Mouse (Mus musculus): Measurements from ENCODE around the gene Ccdc106. TPM values are rescaled to one million over a fixed set of nuclear protein-coding genes. Genes with fewer than 3 reads are reported as not detected.

Gene Ccdc106
- 5.6 and 6.0 TPM in 2 replicates for polyA plus RNA-seq (2014; fragmentation: Nextera tagmentation; extraction: Ambion mirVana)

DNA sequence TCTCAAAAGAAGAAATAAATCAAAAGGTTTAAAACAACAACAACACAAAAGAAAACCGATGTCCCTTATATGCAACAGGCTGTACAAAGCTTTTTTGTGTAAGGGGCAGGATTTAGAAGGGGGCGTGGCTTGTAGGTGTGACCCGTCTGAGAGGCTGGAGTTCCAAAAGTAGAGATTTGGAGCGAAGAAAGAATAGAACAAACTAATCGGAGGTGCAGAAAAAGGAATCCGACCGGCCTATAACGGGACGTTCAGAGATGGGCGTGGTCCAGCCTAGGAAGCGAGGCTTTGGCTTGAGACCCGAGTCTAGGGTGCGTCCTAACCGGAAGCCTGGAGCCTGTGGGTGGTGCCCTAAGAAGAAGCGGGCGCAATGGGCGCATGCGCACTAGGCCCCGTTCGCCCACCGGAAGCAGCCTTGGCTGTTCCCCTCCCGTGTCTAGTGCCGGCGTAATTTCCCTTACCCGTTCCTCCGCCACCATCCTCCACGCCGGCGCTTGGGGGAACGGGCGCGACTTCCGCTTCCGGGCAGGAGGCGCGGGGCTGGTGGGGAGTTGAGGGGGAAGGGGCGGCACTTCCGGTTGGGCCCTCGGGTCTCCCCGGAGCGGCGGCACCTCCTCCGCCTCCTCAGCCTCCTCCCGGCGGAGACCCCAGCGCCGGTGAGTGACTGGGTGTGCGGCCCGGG is at the start of gene Ccdc106, which contains the start of gene Zfp865:
Gene Ccdc106, plus strand, starts transcription at position 554 of the 682 bp plus-strand sequence.
Gene Zfp865, plus strand, starts transcription at position 377 of the 682 bp plus-strand sequence.
- Histone ChIP-seq H3K4me2 (peak within 1 kb of the TSS; percentile 70), H3K36me3 (ENCODE audit: insufficient read depth) (peaks cover 37% of the 10 kb centered on the region), H3K9me3 (ENCODE audit: low read depth, low read length) (no peaks in the 10 kb centered on the region), H3K27me3 (ENCODE audit: insufficient read depth, low read length) (no peaks in the 10 kb centered on the region), H3K27ac (ENCODE audit: low read depth) (peak within 1 kb of the TSS; percentile 96), H3K4me1 (ENCODE audit: insufficient read depth) (no peaks in the 10 kb centered on the region), H3K9ac (peak within 1 kb of the TSS; percentile 92), H3K4me3 (ENCODE audit: low read depth, low read length) (peak within 1 kb of the TSS; percentile 73)
- peak; percentile 86 for ATAC-seq (ENCODE audit: insufficient read depth)
- under 1% methylated on average over 44 of the region's 49 CpGs for WGBS
- DNase-seq: peak; percentile 99
- no peak for TF ChIP-seq CTCF (IDR thresholded peaks at IDR 0.05; ENCODE audit: low read depth)

DNA sequence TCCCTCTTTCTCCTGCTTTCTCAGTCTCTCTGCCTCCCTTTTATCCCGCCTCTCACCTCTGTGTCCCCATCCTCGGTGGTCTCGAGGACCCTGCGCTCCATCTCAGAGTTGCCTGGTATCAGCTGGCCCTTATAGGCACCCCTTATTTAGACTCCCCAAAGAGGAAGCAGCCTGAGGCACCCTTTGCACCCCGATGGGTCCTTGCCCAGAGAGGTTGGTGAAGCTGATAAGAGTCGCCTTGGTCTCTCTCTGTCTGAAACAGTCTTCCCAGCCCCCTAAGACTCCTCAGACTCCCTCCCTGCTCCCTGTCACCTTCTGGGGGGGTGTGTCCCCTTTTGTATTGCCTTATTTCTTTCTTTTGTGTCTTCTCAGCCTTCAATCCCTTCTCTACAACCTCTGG is 49.3 kb upstream of the Ccdc106 start, which contains the start of gene Sbk3:
Gene Sbk3, minus strand, starts transcription at position 101 of the 400 bp plus-strand sequence.
- peak within 1 kb of the TSS; percentile 15; the same call in 1 of the 2 replicates for H3K27ac ChIP-seq (ENCODE audit: low read depth)
- no peaks in the 10 kb centered on the region for H3K27me3 ChIP-seq (ENCODE audit: insufficient read depth, low read length)
- no peaks in the 10 kb centered on the region for H3K4me1 ChIP-seq (ENCODE audit: insufficient read depth)
- 38% methylated on average over 6 of the region's 6 CpGs for WGBS
- H3K36me3 ChIP-seq (ENCODE audit: insufficient read depth): no peaks in the 10 kb centered on the region
- no peak; the same call in 1 of the 2 replicates for ATAC-seq (ENCODE audit: insufficient read depth)
- H3K9ac ChIP-seq: no peak within 1 kb of the TSS
- DNase-seq: no peak
- no peak within 1 kb of the TSS for H3K4me3 ChIP-seq (ENCODE audit: low read depth, low read length)
- no peak within 1 kb of the TSS for H3K4me2 ChIP-seq
- no peaks in the 10 kb centered on the region for H3K9me3 ChIP-seq (ENCODE audit: low read depth, low read length)
- TF ChIP-seq CTCF (IDR thresholded peaks at IDR 0.05; ENCODE audit: low read depth): no peak

DNA sequence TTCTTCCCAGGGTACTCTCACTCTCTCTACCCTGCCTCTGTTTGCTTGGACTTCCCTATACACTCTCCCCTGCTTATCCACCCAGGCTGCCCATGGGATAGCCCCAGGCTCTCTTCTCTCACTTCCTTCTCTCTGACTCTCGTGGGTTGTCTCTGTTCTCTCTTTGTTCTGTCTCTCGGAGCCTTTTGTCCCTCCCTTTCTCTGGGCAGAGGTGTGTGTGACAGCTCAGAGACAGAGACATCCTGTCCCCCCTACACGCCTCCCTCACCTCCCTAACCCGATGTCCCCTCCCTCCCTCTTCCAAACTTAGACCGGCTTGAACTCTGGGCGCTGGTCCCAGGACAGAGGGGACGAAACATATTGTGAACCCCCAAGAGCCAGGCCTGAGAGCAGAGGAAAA is 48.6 kb upstream of the Ccdc106 start:
- no peak overlapping the region for H3K4me2 ChIP-seq
- no peaks in the 10 kb centered on the region for H3K27me3 ChIP-seq (ENCODE audit: insufficient read depth, low read length)
- H3K36me3 ChIP-seq (ENCODE audit: insufficient read depth): no peaks in the 10 kb centered on the region
- TF ChIP-seq CTCF (IDR thresholded peaks at IDR 0.05; ENCODE audit: low read depth): no peak
- 11% methylated on average over 7 of the region's 7 CpGs for WGBS
- ATAC-seq (ENCODE audit: insufficient read depth) (peak; percentile 84), DNase-seq (peak; percentile 65)
- H3K9ac ChIP-seq: no peak overlapping the region
- peak overlapping the region; percentile 15; the same call in 1 of the 2 replicates for H3K27ac ChIP-seq (ENCODE audit: low read depth)
- no peaks in the 10 kb centered on the region for H3K4me1 ChIP-seq (ENCODE audit: insufficient read depth)
- no peak overlapping the region for H3K4me3 ChIP-seq (ENCODE audit: low read depth, low read length)
- no peaks in the 10 kb centered on the region for H3K9me3 ChIP-seq (ENCODE audit: low read depth, low read length)

DNA sequence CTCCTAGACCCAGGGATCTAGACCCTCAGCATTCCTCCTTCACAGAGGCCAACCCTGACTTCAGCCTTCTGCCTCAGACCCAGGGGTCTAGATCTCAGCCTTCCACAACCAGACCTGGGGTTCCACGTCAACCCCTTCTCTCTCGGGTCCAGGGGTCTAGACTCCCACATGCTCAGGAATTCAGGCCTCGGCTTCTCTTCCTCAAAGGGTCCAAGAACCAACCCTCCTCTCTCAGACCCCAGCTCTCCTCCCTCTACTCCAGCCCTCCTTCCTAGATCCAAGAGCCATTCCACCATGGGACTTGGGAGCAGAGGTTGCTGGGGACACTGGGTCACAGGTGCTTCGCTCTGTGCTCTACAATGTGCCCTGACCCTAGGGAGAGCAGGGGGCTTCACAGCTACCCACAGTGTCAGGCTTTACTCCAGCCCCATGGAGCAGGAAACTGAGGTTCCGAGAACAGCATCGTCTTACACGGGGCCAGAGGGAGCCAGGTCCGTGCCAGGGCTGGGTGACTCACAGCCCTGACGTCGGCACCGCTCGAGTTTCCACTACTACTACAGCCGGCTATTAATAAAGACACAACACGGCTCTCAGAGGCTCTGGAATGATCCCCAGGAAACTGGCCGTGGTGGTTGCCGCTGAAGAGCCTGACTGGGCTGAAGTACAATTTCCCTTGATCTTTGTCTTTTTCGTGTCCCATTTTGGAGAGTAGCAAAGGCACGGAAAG is 47.9 kb upstream of the Ccdc106 start:
- Histone ChIP-seq H3K9me3 (ENCODE audit: low read depth, low read length) (no peaks in the 10 kb centered on the region), H3K27me3 (ENCODE audit: insufficient read depth, low read length) (no peaks in the 10 kb centered on the region), H3K9ac (no peak overlapping the region), H3K4me1 (ENCODE audit: insufficient read depth) (no peaks in the 10 kb centered on the region), H3K27ac (ENCODE audit: low read depth) (peak overlapping the region; percentile 15), H3K4me2 (no peak overlapping the region), H3K4me3 (ENCODE audit: low read depth, low read length) (no peak overlapping the region), H3K36me3 (ENCODE audit: insufficient read depth) (no peaks in the 10 kb centered on the region)
- DNase-seq: peak; percentile 15
- no peak for TF ChIP-seq CTCF (IDR thresholded peaks at IDR 0.05; ENCODE audit: low read depth)
- 0 out of 2 replicates have a peak, but pooled peaks have one; percentile 1 for ATAC-seq (ENCODE audit: insufficient read depth)
- WGBS: 64% methylated on average over 18 of the region's 18 CpGs

DNA sequence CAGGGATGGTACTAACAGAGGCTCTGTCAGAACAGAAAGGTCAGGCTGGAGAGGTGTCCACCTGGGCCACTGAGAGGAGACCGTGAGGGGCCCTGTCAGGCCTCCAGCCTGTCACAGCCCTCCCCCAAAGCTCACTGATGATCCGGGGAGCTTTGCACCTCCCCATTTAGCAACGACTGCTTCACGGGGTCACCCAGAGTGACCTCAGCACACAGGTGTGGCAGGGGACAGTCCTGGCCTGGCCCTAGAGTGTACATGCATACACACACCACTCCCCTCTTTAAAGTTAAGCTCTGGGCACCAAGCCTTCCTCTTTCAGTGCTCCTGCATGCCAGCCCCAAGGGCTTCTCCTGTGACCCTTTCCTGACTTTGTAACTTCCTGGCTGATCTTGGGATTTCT is 44.9 kb upstream of the Ccdc106 start:
- no peak for TF ChIP-seq CTCF (IDR thresholded peaks at IDR 0.05; ENCODE audit: low read depth)
- no peak overlapping the region for H3K4me3 ChIP-seq (ENCODE audit: low read depth, low read length)
- ATAC-seq (ENCODE audit: insufficient read depth): no peak
- DNase-seq: no peak
- no peaks in the 10 kb centered on the region for H3K27me3 ChIP-seq (ENCODE audit: insufficient read depth, low read length)
- H3K27ac ChIP-seq (ENCODE audit: low read depth): no peak overlapping the region
- H3K4me2 ChIP-seq: no peak overlapping the region
- H3K4me1 ChIP-seq (ENCODE audit: insufficient read depth): no peaks in the 10 kb centered on the region
- no peak overlapping the region for H3K9ac ChIP-seq
- WGBS: 49% methylated on average over 4 of the region's 4 CpGs
- H3K9me3 ChIP-seq (ENCODE audit: low read depth, low read length): no peaks in the 10 kb centered on the region
- H3K36me3 ChIP-seq (ENCODE audit: insufficient read depth): no peaks in the 10 kb centered on the region

DNA sequence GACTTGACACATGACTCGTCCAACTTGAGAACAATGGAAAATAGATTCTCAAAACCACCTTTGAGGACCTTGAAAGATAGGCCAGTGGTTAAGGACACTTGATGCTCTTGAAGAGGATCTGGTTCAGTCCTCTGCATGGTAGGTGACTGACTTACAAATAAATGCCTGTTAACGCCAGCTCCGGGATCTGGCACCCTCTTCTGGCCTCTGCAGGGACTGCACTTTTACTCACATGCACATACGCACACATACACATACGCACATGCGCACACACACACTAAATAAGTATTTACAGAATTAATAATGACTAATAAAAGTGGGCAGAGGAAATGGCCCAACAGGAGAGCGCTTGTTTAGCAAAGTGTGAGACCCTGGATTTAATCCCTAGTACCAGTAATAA is 43.5 kb upstream of the Ccdc106 start:
- 84% methylated on average over 7 of the region's 7 CpGs for WGBS
- ATAC-seq (ENCODE audit: insufficient read depth) (no peak), DNase-seq (no peak)
- Histone ChIP-seq H3K4me1 (ENCODE audit: insufficient read depth) (no peaks in the 10 kb centered on the region), H3K4me3 (ENCODE audit: low read depth, low read length) (no peak overlapping the region), H3K27me3 (ENCODE audit: insufficient read depth, low read length) (no peaks in the 10 kb centered on the region), H3K9me3 (ENCODE audit: low read depth, low read length) (no peaks in the 10 kb centered on the region), H3K9ac (no peak overlapping the region), H3K36me3 (ENCODE audit: insufficient read depth) (no peaks in the 10 kb centered on the region), H3K27ac (ENCODE audit: low read depth) (no peak overlapping the region), H3K4me2 (no peak overlapping the region)
- TF ChIP-seq CTCF (IDR thresholded peaks at IDR 0.05; ENCODE audit: low read depth): peak; percentile 30

DNA sequence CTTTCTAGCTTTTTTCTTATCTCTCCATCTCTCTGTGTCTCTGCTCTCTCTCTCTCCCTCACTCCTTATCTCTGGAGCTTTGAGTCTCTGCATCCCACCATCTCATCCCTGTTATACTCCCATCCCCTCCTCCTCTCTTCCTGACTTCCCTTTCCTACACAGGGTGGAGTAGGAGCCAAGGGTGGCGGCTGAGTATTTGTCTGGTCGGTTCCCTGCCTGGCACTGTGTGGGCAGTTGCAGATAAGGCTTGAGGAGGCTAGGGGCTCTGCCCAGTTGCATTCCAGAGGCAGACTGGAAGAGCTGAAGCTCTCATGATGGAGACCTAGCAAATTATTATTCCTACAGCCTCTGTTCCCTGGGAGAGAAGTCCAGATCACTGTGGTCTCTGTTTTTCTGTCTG is 32.1 kb upstream of the Ccdc106 start:
- H3K9me3 ChIP-seq (ENCODE audit: low read depth, low read length): no peaks in the 10 kb centered on the region; the same call in 1 of the 2 replicates
- H3K27me3 ChIP-seq (ENCODE audit: insufficient read depth, low read length): no peaks in the 10 kb centered on the region
- H3K36me3 ChIP-seq (ENCODE audit: insufficient read depth): peaks cover 16% of the 10 kb centered on the region
- no peak overlapping the region for H3K27ac ChIP-seq (ENCODE audit: low read depth)
- H3K4me1 ChIP-seq (ENCODE audit: insufficient read depth): no peaks in the 10 kb centered on the region
- no peak overlapping the region for H3K4me2 ChIP-seq
- no peak overlapping the region for H3K9ac ChIP-seq
- no peak for TF ChIP-seq CTCF (IDR thresholded peaks at IDR 0.05; ENCODE audit: low read depth)
- no peak for ATAC-seq (ENCODE audit: insufficient read depth)
- WGBS: 39% methylated on average over 2 of the region's 2 CpGs
- no peak for DNase-seq
- no peak overlapping the region for H3K4me3 ChIP-seq (ENCODE audit: low read depth, low read length)
